Mouse (Mus musculus) C2C12 (cell line): ENCODE data around the gene Ankrd49. TPM values are rescaled to one million over a fixed set of nuclear protein-coding genes. Genes with fewer than 3 reads are reported as not detected.

ENCODE experiments used
- H3K27me3 ChIP-seq: one replicate; pipeline ENCODE4 v1.6.1; 2011; ENCODE audit not compliant: control insufficient read depth, insufficient read depth, insufficient read length
- H3K36me3 ChIP-seq: one replicate; pipeline ENCODE4 v1.6.1; 2011; ENCODE audit not compliant: control insufficient read depth, insufficient read depth
- H3K4me3 ChIP-seq: one replicate; pipeline ENCODE4 v1.5.1; 2011; ENCODE audit warnings: mild to moderate bottlenecking, control low read depth; ENCODE audit not compliant: poor library complexity, insufficient read depth, severe bottlenecking
- H3K79me2 ChIP-seq: one replicate; pipeline ENCODE4 v1.6.1; 2011; ENCODE audit not compliant: control insufficient read depth, insufficient read depth
- H3K79me3 ChIP-seq: one replicate; pipeline ENCODE4 v1.6.1; 2011; ENCODE audit warnings: low read depth, control low read depth
- H3ac ChIP-seq: one replicate; pipeline ENCODE3; 2011; ENCODE audit warnings: low read depth; ENCODE audit not compliant: control insufficient read depth, insufficient read length
- CEBPB ChIP-seq: IDR thresholded peaks from one replicate; pipeline ENCODE4 v1.6.1; 2011; ENCODE audit warnings: low read depth, mild to moderate bottlenecking, control low read depth, moderate library complexity
- CTCF ChIP-seq: IDR thresholded peaks from one replicate; pipeline ENCODE4 v1.5.1; 2011; ENCODE audit not compliant: control insufficient read depth, insufficient read depth, insufficient read length
- FOSL1 ChIP-seq: IDR thresholded peaks from one replicate; pipeline ENCODE4 v1.8.0; 2011; ENCODE audit warnings: mild to moderate bottlenecking, low read length; ENCODE audit not compliant: poor library complexity, insufficient read depth, severe bottlenecking
- MAX ChIP-seq: IDR thresholded peaks from one replicate; pipeline ENCODE4 v1.6.1; 2011; ENCODE audit warnings: mild to moderate bottlenecking, control low read depth
- MYOD1 ChIP-seq: IDR thresholded peaks from one replicate; pipeline ENCODE4 v1.6.1; 2011; ENCODE audit warnings: low read depth; ENCODE audit not compliant: control insufficient read depth, insufficient read length
- MYOG ChIP-seq: IDR thresholded peaks from one replicate; pipeline ENCODE4 v1.6.1; 2011; ENCODE audit not compliant: control insufficient read depth, insufficient read length; ENCODE audit errors: extremely low read depth
- USF1 ChIP-seq: IDR thresholded peaks from one replicate; pipeline ENCODE4 v1.6.1; 2011; ENCODE audit warnings: low read depth, mild to moderate bottlenecking, control low read depth, moderate library complexity
- polyA plus RNA-seq: library from polyadenylated mRNA; unstranded; fragments of >200 nt; fragmentation: generic; extraction: Trizol; gene quantifications from one replicate; pipeline ENCODE4 v1.2.1, GENCODE M21; 2012; ENCODE audit warnings: missing spikeins

Ankrd49 gene
- polyA plus RNA-seq, 1 experiment, result 7.6 TPM

- Histone ChIP-seq H3K27me3 (no peaks in the 10 kb centered on the region), H3K36me3 (peaks cover 78% of the 10 kb centered on the region), H3ac (no peak overlapping the region), H3K4me3 (no peak overlapping the region), H3K79me2 (no peaks in the 10 kb centered on the region), H3K79me3 (peaks cover 2% of the 10 kb centered on the region)
- TF ChIP-seq MYOG (no peak), MAX (no peak), CEBPB (no peak), USF1 (no peak), FOSL1 (no peak), MYOD1 (no peak), CTCF (no peak)
These were observed 22.1 kb upstream of the Ankrd49 start for GRCm38 (mm10) chr9:14806786-14807185.

- H3K36me3 ChIP-seq, result peaks cover 77% of the 10 kb centered on the region
These were observed 21.1 kb upstream of the Ankrd49 start for GRCm38 (mm10) chr9:14805714-14806113.

GRCm38 (mm10) chr9:14787356-14787755 is 2.7 kb upstream of the Ankrd49 start:
- peaks cover 23% of the 10 kb centered on the region for H3K79me3 ChIP-seq
- peaks cover 66% of the 10 kb centered on the region for H3K36me3 ChIP-seq
- no peak for TF ChIP-seq CEBPB
- H3K4me3 ChIP-seq, result no peak overlapping the region
- H3K79me2 ChIP-seq, result peaks cover 60% of the 10 kb centered on the region
- no peaks in the 10 kb centered on the region for H3K27me3 ChIP-seq
- no peak overlapping the region for H3ac ChIP-seq

More at GRCm38 (mm10) chr9:14805714-14806113, 21.1 kb upstream of the Ankrd49 start:
- no peaks in the 10 kb centered on the region for H3K27me3 ChIP-seq
- no peak overlapping the region for H3ac ChIP-seq
- TF ChIP-seq CTCF, result no peak
- TF ChIP-seq FOSL1, result no peak
- TF ChIP-seq USF1, result no peak
- no peak for TF ChIP-seq CEBPB
- TF ChIP-seq MYOG, result no peak
- TF ChIP-seq MYOD1, result no peak
- no peak for TF ChIP-seq MAX
- H3K79me3 ChIP-seq, result peaks cover 2% of the 10 kb centered on the region
- H3K4me3 ChIP-seq, result no peak overlapping the region
- H3K79me2 ChIP-seq, result no peaks in the 10 kb centered on the region

GRCm38 (mm10) chr9:14778341-14778740 is 6.3 kb downstream of the Ankrd49 start:
- no peak for TF ChIP-seq MYOG
- TF ChIP-seq USF1, result no peak
- Histone ChIP-seq H3K36me3 (peaks cover 32% of the 10 kb centered on the region), H3K79me3 (no peaks in the 10 kb centered on the region), H3ac (no peak overlapping the region), H3K4me3 (no peak overlapping the region), H3K79me2 (no peaks in the 10 kb centered on the region), H3K27me3 (no peaks in the 10 kb centered on the region)

GRCm38 (mm10) chr9:14773813-14774212 is 10.8 kb downstream of the Ankrd49 start:
- Histone ChIP-seq H3K27me3 (no peaks in the 10 kb centered on the region), H3ac (no peak overlapping the region), H3K36me3 (no peaks in the 10 kb centered on the region), H3K79me3 (peaks cover 2% of the 10 kb centered on the region), H3K4me3 (no peak overlapping the region), H3K79me2 (peaks cover 19% of the 10 kb centered on the region)
- TF ChIP-seq USF1, result no peak
- TF ChIP-seq MAX, result no peak
- TF ChIP-seq MYOD1, result no peak
- no peak for TF ChIP-seq MYOG
- no peak for TF ChIP-seq CEBPB
- TF ChIP-seq CTCF, result no peak
- TF ChIP-seq FOSL1, result no peak

- no peaks in the 10 kb centered on the region for H3K27me3 ChIP-seq
- no peak overlapping the region for H3K4me3 ChIP-seq
- H3K79me3 ChIP-seq, result peaks cover 2% of the 10 kb centered on the region
- H3K36me3 ChIP-seq, result no peaks in the 10 kb centered on the region
- TF ChIP-seq FOSL1 (peak; percentile 39), USF1 (no peak)
- no peak overlapping the region for H3ac ChIP-seq
- peaks cover 29% of the 10 kb centered on the region for H3K79me2 ChIP-seq
These were observed 12.6 kb downstream of the Ankrd49 start for GRCm38 (mm10) chr9:14772074-14772473.
